Mouse (Mus musculus) left cerebral cortex, adult 2 months (tissue): Measurements from ENCODE around the gene Avpr1b. TPM values are rescaled to one million over a fixed set of nuclear protein-coding genes. Genes with fewer than 3 reads are reported as not detected.
"Not testable (repeated sequence)": the region's sequence is repeated elsewhere in the genome, so short reads cannot be mapped to it uniquely, and the experiment has no call there.

Experiments used
- DNase-seq, 2 experiments: peaks; one replicate each; pipeline ENCODE4 v3.0.0; 2021 to 2022; ENCODE audit warnings: low spot score in 2 of 2, mixed read lengths in 1 of 2; ENCODE audit errors: extremely low spot score in 1 of 2
- H3K27ac ChIP-seq: fragments of 200-600 bp; 2 replicates; pipeline ENCODE4 v1.8.1; 2022
- H3K4me3 ChIP-seq: fragments of 200-600 bp; 2 replicates; pipeline ENCODE4 v1.8.1; 2022
- CTCF ChIP-seq: fragments of 200-600 bp; IDR thresholded peaks from 2 replicates; pipeline ENCODE4 v1.8.1; 2022; ENCODE audit warnings: antibody characterized with exemption, mild to moderate bottlenecking, moderate library complexity
- intact Hi-C: fragments of 180-260 bp; cut with DNase I; formaldehyde crosslinking; loops from one replicate; pipeline ENCODE4 v1.15.1; 2025
- total RNA-seq, 2 experiments: library from RNA; stranded (reverse); gene quantifications; 2 replicates each; pipeline ENCODE4 v1.2.3; 2021

The Avpr1b gene
- total RNA-seq, 2 experiments from 2014 or later, result not detected

DNA sequence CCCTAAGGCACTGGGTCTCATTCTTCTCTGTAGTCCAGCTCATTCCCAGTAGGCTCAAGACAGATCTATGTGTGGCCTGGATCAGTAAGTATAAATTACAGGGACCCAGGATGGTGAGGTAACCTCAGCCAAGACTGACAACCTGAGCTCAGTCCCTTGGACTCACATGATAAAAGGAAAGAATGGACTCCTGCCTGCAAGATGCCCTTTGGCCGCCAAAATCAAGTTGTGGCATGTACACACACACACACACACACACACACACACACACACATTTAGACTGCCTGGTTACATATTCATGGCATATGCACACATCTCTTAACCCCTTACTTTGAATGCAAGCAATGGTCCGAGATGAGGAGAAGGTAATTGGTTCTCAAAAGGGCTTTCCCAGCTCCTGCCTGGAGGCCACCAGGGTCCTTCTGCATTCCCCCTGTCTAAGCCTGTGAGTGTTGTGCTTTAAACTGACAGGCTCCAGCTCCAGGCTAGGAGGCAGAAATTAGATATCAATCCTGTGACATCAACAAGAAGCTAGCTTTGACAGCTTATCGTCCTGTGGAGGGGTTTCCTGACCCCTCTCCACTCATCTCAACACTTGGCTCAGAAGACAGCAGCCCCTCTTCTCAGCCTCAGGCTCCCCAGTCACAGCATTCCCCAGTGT lies 25.3 kb downstream of the Avpr1b start:
- Histone ChIP-seq H3K27ac (no peak overlapping the region), H3K4me3 (no peak overlapping the region)
- no peak for DNase-seq
- no peak for TF ChIP-seq CTCF
- intact Hi-C loops, result no loop called here

DNA sequence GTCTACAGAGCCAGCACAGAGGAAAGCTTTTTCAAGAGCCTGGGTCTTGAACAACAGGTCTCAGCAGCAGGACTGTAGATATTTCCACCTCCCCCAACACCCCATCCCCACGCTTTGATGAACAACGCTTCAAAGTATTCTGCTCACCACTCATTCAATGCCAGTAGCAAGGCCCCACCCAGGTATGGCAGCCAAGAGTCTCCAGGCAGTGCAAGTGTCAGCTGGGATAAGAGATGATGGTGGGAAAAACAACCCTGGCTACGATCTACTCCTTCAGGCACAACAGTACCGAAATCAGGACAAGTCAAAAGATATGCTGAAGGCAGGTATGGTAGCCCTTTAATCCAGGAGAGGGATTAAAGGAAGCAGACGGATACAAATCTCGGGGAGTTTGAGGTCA lies 27.2 kb downstream of the Avpr1b start:
- no peak for TF ChIP-seq CTCF

DNA sequence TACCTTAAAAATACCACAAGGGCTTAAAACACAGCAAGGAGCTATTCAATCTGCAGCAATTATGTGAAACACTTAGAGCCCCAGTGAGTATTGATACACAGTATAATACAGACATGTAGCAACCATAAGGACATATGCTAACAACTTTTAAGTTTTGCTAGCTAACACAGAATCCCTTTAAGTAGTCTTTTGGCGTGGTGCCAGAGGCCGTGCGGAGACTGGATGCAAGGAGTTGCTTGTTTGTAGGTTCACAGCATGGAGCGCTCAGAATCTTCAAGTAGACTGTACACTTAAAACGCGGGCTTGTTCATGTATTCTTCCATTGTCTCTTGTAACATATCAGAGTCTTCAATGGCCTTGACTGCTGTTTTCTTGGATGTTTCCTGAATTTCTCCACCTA lies 33.2 kb downstream of the Avpr1b start:
- H3K4me3 ChIP-seq, DNase-seq, H3K27ac ChIP-seq, intact Hi-C loops: not testable (repeated sequence)

More for the DNA sequence above, 27.2 kb downstream of the Avpr1b start:
- intact Hi-C loops, result no loop called here
- Histone ChIP-seq H3K4me3 (no peak overlapping the region), H3K27ac (no peak overlapping the region)
- DNase-seq, result no peak

DNA sequence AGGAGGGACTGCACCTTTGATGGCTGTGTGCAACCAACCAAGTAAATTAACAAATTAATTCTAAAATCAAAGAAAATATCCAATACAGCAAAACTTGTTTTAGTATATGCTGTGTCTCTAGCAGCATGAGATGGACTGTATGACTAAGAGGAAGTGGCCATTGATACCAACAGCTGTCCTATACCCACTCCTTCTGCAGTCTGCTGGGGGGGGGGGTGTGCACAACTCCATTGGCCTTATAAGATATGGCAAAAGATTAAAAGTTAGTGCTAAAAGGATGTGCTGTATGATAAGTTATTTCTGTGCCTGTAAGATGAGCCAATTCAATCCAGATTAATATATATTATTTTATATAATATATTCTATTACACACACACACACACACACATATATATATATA lies 35.5 kb downstream of the Avpr1b start:
- intact Hi-C loops, result no loop called here
- TF ChIP-seq CTCF, result no peak
- DNase-seq, result no peak
- Histone ChIP-seq H3K27ac (no peak overlapping the region), H3K4me3 (no peak overlapping the region)

DNA sequence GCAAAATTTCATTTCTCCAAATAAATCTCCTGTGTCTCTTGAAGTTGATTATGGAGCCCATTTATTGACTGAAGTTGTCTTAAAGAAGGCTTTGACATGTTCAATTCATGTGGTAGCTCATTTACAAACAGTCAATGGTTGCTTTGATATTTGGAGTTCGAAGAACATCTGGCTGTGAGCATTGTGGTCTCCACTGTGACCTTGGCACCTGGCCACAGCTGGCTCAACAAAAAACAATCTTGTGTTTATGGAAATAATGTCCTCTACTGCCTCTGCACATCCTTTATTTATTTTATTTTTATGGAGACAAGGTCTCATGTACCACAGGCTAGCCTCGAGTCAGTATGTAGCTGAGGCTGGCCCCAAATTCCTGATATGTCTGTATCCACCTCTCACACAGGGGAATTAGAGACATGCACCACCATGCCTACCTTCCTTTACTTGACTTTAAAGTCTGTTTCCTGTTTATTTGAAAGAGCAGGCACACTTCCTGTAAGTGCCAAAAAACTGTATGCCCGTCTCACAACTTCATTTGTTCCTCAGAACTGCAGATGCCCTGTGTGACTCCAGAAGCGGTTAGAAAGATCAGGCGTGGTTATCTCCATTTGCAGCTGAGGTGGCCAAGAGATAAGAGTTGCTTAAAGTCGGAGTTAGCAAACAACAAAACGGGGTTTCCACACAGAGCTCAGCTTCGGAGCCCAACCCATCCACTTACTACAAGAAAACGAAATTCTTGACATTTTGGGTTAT lies 38.9 kb downstream of the Avpr1b start, which contains the start of gene Ctse:
TSS of gene Ctse (plus strand) at position 516 of the 750 bp plus-strand sequence.
- H3K27ac ChIP-seq, result no peak within 1 kb of the TSS
- no peak within 1 kb of the TSS for H3K4me3 ChIP-seq
- no peak for TF ChIP-seq CTCF
- intact Hi-C loops, result no loop called here
- DNase-seq, result no peak

DNA sequence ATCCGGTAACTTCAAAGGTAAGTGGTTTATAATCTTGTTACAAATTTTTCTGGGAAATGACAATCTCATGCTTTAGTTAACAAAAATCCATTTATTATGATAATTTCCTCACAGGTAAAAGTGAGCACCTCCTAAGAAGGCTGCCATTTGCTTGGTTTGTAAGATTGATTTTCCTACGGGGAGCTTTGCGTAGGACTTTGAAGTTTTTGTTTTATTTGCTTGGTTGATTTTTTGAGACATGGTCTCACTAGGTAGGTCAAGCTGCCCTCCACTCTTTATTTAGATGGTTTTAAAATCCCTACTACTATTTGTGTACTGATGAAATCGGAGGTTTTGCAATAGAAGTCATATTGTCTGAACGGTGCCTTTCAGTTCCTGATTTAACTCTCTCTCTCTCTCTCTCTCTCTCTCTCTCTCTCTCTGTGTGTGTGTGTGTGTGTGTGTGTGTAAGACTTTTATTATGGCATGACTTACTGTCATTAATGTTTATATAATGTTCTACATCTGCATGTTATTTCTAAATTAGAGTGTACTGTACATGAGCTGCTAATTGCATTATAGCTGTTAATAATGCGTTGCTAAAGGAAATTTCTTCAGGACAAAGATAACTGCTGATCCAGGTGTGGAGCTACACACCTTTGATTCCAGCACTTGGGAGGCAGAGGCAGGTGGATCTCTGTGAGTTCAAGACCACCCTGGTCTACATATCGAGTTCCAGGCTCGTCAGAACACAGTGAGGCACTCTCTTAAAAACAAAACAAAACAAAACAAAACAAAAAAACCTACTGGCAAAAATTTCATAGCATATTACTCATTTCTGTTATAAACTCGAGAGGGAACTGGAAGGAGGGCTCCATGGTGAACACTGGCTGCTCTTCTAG lies 39.7 kb downstream of the Avpr1b start:
- no peak for TF ChIP-seq CTCF
- intact Hi-C loops, result no loop called here
- Histone ChIP-seq H3K4me3 (no peak overlapping the region), H3K27ac (no peak overlapping the region)
- DNase-seq, result no peak

DNA sequence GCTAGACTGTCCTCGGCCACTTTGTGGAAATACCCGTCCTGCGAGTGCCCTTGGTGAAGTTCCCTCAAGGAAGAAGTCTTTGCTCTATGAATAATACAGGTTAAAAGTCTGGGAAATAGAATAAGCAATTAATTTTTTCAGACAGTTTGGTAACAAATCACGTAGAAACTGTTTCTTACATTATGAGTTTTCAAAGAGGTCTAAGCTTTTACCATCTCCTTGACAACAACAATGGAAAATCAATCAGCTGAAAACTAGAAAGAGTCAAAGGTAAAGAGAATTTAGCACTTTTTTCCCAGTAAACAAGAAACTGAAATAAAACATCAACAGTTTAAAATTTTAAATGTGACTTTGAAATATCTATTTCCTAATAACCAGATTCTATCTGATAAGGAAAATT lies 41.0 kb downstream of the Avpr1b start:
- no peak overlapping the region for H3K27ac ChIP-seq
- DNase-seq, result no peak
- TF ChIP-seq CTCF, result no peak
- H3K4me3 ChIP-seq, result no peak overlapping the region
- intact Hi-C loops, result no loop called here

DNA sequence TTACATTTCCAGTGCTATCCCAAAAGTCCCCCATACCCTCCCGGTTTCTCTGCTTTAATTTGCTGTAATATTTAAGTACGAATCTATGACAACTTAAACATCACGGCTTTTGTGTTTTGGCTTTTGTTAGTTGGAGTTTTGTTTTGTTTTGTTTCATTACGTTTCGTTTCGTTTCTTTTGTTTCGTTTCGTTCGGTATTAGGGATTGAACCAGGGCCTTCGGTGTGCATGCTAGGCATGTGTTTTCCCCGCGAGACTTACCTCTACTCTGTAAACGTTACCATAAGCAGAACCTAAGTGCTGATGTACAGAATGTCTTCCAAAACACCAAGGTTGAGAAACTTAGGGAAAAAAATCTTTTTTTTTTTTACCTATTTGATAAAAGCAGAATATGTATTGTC lies 42.5 kb downstream of the Avpr1b start:
- TF ChIP-seq CTCF, result no peak
- Histone ChIP-seq H3K27ac (no peak overlapping the region), H3K4me3 (no peak overlapping the region)
- intact Hi-C loops, result no loop called here
- no peak for DNase-seq

DNA sequence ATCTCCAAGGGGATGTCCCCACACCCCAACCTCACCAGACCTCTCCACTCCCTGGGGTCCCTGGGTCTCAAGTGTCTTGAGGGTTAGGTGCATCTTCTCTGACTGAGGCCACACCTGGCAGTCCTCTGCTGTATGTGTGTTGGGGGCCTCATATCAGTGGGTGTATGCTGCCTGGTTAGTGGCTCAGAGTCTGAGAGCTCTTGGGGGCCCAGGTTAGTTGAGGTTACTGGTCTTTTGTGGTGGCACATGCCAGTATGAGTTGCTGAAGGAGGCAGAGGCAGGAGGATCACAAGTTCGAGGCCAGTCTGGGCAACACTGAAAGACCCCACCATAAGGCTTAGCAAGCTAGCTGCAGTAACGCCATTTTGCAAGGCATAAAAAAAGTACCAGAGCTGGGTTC lies 43.2 kb downstream of the Avpr1b start:
- Histone ChIP-seq H3K4me3 (no peak overlapping the region), H3K27ac (no peak overlapping the region)
- intact Hi-C loops, result no loop called here
- no peak for DNase-seq
- TF ChIP-seq CTCF, result no peak

DNA sequence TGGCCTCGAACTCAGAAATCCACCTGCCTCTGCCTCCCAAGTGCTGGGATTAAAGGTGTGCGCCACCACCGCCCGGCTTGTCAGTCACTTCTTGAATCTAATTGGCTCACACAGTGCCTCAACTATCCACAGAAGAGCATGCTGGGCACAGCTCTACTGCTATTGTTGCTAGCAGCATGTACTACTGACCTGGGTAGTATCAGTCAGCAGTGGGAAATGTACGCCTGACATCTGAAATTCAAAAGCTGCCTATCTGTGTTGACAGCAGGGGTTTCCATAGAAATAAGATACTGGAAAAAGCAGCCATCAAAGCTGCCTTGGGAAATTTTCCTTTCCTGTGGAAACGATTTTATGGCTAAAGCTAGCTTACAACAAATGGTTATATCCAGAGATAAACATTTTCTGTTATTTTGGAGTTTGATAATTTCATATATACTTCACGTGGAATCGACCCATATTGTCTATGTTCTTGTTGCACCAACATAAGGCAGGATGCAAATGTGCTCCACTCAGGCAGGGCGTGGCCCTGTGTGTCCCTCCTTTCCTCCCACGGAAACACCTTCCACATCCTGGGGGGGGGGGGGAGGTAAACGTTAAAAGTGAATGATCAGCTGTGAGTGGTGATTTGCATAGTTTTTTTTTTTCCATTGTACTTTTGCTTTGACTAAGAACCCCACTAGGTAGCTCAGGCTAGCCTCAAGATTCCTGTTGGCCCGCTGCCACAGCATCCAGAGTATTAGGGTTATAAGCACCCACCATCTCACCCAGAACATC lies 53.8 kb downstream of the Avpr1b start:
- DNase-seq, result no peak
- no peak for TF ChIP-seq CTCF
- Histone ChIP-seq H3K4me3 (no peak overlapping the region), H3K27ac (no peak overlapping the region)
- intact Hi-C loops, result no loop called here

DNA sequence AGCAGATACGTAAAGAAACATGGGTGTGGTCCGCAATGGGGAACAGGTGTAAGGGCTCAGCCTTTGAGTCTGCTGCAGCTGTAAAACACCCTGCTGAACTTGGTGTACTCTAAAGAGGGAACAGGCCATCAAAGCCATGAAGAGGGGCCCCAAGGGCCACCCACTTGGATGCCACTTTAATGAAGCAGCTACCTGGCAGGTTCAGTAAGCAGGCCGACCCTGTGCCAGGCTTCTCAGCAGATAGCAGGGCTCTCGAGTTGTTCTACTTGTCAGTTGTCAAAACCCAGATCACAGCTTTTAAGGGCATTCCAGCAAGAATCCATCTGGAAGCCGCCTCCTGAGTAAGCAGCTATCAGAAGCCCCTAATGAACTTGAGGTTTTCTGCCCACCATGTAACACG lies 56.6 kb downstream of the Avpr1b start:
- DNase-seq, result no peak
- intact Hi-C loops, result loop anchor here (5.0 kb wide), 2 partner anchors 108 to 363 kb away; no protein-coding TSS in a partner anchor
- no peak for TF ChIP-seq CTCF
- no peak overlapping the region for H3K27ac ChIP-seq
- no peak overlapping the region for H3K4me3 ChIP-seq
